Mouse (Mus musculus) limb, embryonic 12.5 days (tissue): ENCODE results near the gene Zfp513. TPM values are rescaled to one million over a fixed set of nuclear protein-coding genes. Genes with fewer than 3 reads are reported as not detected.
A peak's percentile ranks its signal among the peaks of the same experiment; 100 is the strongest.

Experiments
- ATAC-seq: fragments of 200-750 bp; cut with Nextera tagmentation; 2 replicates; pipeline ENCODE4 v1.8.0; 2017; ENCODE audit warnings: low read depth, moderate TSS enrichment; ENCODE audit not compliant: insufficient number of reproducible peaks, insufficient read depth, low FRiP score, low TSS enrichment
- H3K27ac ChIP-seq: fragments of 300-500 bp; sonication (generic); 2 replicates; pipeline ENCODE4 v1.5.1; 2016; ENCODE audit warnings: mild to moderate bottlenecking, moderate library complexity
- H3K27me3 ChIP-seq: fragments of 300-500 bp; sonication (generic); 2 replicates; pipeline ENCODE4 v1.6.1; 2016; ENCODE audit warnings: mild to moderate bottlenecking, moderate library complexity
- H3K36me3 ChIP-seq: fragments of 300-500 bp; sonication (generic); 2 replicates; pipeline ENCODE4 v1.6.1; 2016; ENCODE audit warnings: mild to moderate bottlenecking, moderate library complexity
- H3K4me1 ChIP-seq: fragments of 300-500 bp; sonication (generic); replicated peaks from 2 replicates; pipeline ENCODE4 v1.6.1; 2016
- H3K4me2 ChIP-seq: fragments of 300-500 bp; sonication (generic); 2 replicates; pipeline ENCODE4 v1.6.1; 2016; ENCODE audit warnings: mild to moderate bottlenecking, moderate library complexity
- H3K4me3 ChIP-seq: fragments of 300-500 bp; sonication (generic); replicated peaks from 2 replicates; pipeline ENCODE4 v1.5.1; 2016; ENCODE audit warnings: mild to moderate bottlenecking
- H3K9ac ChIP-seq: fragments of 300-500 bp; sonication (generic); replicated peaks from 2 replicates; pipeline ENCODE4 v1.6.1; 2016; ENCODE audit warnings: mild to moderate bottlenecking, moderate library complexity
- H3K9me3 ChIP-seq: fragments of 300-500 bp; sonication (generic); 2 replicates; pipeline ENCODE4 v1.6.1; 2016; ENCODE audit warnings: mild to moderate bottlenecking, moderate library complexity
- WGBS: fragments of 180-500 bp; shearing (Covaris S2); methylation state at CpG from one replicate; pipeline ENCODE4 v1.1.7; 2016; 5-methylcytosine and 5-hydroxymethylcytosine counted together
- polyA plus RNA-seq: library from polyadenylated mRNA; unstranded; fragments of >200 nt; fragmentation: Nextera tagmentation; extraction: Ambion mirVana; gene quantifications from 2 replicates; pipeline ENCODE4 v1.2.1, GENCODE M21; 2016

Gene Zfp513
- polyA plus RNA-seq = 16.7 and 19.3 TPM in 2 replicates

DNA sequence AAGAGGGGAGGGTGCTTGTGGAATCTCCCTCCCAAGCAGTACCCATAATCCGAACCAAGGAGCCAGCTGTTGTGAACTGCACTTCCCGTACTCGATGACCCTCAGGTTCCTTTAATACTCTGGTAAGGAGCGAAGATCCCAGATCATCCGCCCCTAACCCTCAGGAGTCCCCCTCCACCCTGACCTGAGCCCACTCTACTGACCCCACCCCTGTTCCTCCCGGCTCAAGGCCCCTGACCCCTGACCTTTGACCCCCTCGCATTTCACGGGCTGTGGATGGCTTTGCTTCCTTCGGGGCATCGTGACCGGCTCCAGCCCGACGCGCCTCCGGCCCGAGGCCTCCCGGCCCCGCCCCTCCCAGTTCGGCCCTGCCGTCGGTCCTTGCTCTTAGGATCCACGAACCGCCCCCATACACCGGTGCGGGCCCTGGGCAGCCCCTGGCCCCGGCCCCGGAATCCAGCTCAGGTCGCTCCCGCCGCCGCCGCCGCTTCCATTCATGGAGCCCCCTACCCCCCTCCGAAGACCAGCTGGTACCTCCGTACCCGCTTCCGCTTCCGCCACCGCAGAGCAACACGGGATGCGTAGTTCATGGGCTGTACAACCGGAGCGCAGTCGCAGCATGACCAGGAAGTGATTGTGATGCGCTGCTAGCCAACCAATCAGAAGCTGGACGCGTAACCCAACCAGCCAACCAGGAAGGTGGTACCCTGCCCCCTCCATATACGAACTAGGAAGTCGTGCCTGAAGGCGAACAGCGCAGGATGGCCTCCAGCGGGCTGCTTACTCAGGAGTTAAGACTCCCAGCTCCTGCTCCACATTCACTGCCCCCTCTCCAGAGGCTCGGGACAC, at the start of gene Zfp513:
Zfp513 (minus strand) TSS at position 562 of the 849 bp plus-strand sequence.
- Histone ChIP-seq H3K9ac (peak within 1 kb of the TSS; percentile 84), H3K27me3 (no peaks in the 10 kb centered on the region), H3K4me1 (peaks cover 17% of the 10 kb centered on the region), H3K9me3 (peaks cover 5% of the 10 kb centered on the region), H3K27ac (peak within 1 kb of the TSS; percentile 83), H3K4me2 (peak within 1 kb of the TSS; percentile 84), H3K4me3 (peak within 1 kb of the TSS; percentile 84), H3K36me3 (peaks cover 79% of the 10 kb centered on the region)
- peak; percentile 92 for ATAC-seq
- under 1% methylated on average over 53 of the region's 53 CpGs for WGBS

DNA sequence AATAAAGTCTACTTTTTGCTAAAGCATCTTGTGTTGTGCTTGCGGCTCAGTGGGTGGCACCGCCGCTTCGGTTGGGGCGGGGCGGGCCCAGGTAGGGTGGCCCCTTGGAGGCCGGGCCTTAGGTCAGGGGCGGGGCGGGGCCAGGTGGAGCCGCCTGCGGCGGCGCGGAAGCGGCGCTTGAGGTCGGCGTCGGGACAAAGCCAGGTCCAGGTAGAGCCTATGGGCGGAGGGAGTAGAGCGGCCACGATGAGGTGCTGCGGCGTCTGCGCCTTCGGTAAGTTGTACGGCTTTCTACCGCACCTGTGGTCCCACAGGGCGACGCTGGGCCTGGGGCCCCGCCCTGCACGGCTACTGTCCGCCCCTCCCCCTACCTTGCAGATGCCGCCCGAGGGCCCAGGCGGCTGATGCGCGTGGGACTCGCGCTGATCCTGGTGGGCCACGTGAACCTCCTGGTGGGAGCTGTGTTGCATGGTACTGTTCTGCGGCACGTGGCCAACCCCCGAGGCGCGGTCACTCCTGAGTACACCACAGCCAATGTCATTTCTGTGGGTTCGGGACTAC, 49.5 kb upstream of the Zfp513 start, which contains the start of gene Krtcap3:
Krtcap3 (plus strand) TSS at position 151 of the 561 bp plus-strand sequence.
- Histone ChIP-seq H3K36me3 (peaks cover 91% of the 10 kb centered on the region), H3K4me2 (peak within 1 kb of the TSS; percentile 64), H3K9ac (peak within 1 kb of the TSS; percentile 59), H3K4me1 (peaks cover 35% of the 10 kb centered on the region), H3K9me3 (no peaks in the 10 kb centered on the region), H3K27ac (peak within 1 kb of the TSS; percentile 84), H3K4me3 (peak within 1 kb of the TSS; percentile 45), H3K27me3 (no peaks in the 10 kb centered on the region)
- 3% methylated on average over 47 of the region's 47 CpGs for WGBS
- peak; percentile 61 for ATAC-seq

DNA sequence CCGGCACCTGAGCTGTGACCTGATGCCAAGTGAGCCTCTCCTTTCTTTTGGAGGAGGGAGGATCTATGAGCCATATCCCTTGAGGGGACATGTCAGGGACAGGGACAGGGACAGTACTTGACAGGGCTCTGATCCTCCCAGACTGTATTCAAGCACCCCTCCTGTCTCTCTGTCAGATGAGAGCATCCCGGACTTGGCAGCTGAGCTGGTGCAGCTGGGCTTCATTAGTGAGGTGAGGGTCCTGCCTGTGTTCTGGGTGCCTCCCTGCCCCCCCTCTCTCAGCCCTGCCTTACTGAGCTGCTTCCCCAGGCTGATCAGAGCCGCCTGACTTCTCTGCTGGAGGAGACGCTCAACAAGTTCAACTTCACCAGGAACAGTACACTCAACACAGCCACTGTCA, 48.6 kb upstream of the Zfp513 start:
- Histone ChIP-seq H3K9me3 (no peaks in the 10 kb centered on the region), H3K4me2 (peak overlapping the region; percentile 64), H3K36me3 (peaks cover 91% of the 10 kb centered on the region), H3K27me3 (no peaks in the 10 kb centered on the region), H3K4me1 (peaks cover 35% of the 10 kb centered on the region), H3K27ac (peak overlapping the region; percentile 67; the same call in 1 of the 2 replicates), H3K9ac (peak overlapping the region; percentile 59; the same call in 1 of the 2 replicates), H3K4me3 (0 out of 2 replicates have a peak overlapping the region, but pooled peaks have one; percentile 45)
- ATAC-seq = no peak
- WGBS = 38% methylated on average over 4 of the region's 4 CpGs

DNA sequence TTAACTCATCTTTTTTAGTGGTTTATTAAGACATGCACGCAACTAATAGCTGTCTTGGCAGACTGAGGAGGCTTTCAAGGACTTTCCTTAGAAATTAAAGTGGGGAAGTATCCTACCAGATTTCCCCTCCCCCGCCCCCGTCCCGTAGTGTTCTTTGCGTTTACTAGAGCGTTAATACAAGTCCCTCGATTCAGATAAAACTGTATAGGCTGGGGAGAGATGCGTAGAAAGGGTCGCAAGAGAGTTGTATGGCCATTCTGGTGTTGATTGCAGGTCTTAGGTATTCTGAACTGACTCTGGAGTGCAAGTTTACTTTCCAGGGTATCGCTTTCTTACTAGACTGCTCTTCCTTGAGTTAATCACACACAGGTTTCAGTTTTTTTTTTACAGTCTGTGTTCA, 40.1 kb upstream of the Zfp513 start:
- peak overlapping the region; percentile 96 for H3K9ac ChIP-seq

DNA sequence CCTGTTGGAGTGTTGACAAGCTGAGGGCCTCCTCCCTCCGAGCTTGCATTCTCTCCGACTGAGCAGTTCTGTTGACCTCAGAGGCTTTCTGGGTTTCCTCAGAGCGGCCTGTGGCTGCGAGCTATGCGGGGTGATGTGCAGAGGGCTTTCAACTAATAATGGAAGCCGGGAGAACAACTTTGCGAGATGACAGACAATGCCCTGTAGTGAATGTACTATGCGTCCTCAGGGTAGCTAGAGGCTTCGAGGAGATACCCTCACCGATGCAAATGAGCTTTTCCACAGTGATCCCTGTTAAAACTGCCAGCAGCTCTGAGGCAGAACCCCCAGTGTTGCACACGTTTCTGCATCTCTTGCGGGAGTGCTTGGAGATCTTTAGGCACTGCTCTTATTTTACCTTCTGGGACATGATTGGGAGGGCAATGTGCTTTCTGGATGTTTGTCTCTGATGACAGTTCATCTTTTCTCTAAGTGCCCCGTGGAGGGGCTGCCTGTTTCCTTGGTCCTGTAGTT, 39.5 kb upstream of the Zfp513 start:
- H3K9me3 ChIP-seq = peaks cover 1% of the 10 kb centered on the region; the same call in 1 of the 2 replicates
- no peaks in the 10 kb centered on the region for H3K27me3 ChIP-seq
- WGBS = 2% methylated on average over 13 of the region's 13 CpGs
- peak overlapping the region; percentile 97 for H3K27ac ChIP-seq
- no peak for ATAC-seq
- peaks cover 11% of the 10 kb centered on the region for H3K4me1 ChIP-seq
- peak overlapping the region; percentile 96 for H3K9ac ChIP-seq
- H3K4me3 ChIP-seq = peak overlapping the region; percentile 95
- peak overlapping the region; percentile 90 for H3K4me2 ChIP-seq
- H3K36me3 ChIP-seq = peaks cover 30% of the 10 kb centered on the region

More for the DNA sequence above, 40.1 kb upstream of the Zfp513 start:
- Histone ChIP-seq H3K27me3 (no peaks in the 10 kb centered on the region), H3K4me1 (peaks cover 11% of the 10 kb centered on the region), H3K27ac (no peak overlapping the region), H3K9me3 (no peaks in the 10 kb centered on the region), H3K36me3 (peaks cover 36% of the 10 kb centered on the region), H3K4me2 (peak overlapping the region; percentile 90), H3K4me3 (peak overlapping the region; percentile 95)
- ATAC-seq = no peak
- 33% methylated on average over 10 of the region's 10 CpGs for WGBS

DNA sequence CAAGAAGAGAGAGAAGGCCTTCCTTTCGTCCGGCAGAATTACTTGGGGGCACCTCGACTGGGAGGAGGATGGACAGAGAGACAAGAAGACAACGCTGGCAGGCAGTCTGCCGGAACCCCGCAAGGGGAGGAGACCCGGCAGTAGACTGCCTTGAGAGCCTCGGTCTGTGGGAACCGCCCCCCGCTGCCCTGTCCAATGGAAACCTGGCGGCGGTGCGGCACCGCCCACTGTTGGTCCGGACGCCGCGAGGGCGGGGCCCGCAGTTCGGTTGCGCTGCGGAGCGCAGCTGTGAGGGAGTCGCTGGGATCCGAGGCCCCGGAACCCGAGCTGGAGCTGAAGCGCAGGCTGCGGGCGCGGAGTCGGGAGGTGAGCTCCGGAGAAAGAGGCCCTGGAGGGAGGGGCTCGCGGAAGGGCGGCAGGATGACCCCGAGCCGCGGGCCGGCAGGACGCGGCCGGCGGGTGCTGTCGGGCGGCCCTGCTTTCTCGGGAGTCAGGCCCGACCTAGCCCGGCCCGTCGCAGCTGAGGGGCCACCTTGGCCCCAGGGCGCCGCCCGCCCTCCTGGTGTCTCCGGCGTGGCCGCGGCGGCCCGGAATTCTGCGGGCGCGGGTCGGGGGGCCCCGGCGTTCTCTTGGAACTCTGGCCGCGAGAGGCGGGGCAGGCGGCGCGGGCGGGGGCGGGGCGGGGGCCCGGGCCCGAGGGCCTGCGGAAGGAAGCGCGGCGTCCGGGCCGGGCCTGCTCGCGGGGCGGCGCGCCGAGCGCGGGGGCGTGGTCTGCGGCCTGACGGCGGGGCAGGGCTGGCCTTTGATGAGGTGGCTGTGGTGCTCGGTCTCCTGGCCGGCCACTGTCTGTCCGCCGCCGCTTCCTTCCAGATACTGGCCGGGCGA, 38.8 kb upstream of the Zfp513 start, which contains the start of the genes Nrbp1 and Gm9970:
Nrbp1 (plus strand) TSS at position 228 of the 885 bp plus-strand sequence.
Gm9970 (minus strand) TSS at position 596 of the 885 bp plus-strand sequence.
- H3K9ac ChIP-seq = peak within 1 kb of the TSS; percentile 96
- peaks cover 23% of the 10 kb centered on the region for H3K36me3 ChIP-seq
- under 1% methylated on average over 101 of the region's 103 CpGs for WGBS

DNA sequence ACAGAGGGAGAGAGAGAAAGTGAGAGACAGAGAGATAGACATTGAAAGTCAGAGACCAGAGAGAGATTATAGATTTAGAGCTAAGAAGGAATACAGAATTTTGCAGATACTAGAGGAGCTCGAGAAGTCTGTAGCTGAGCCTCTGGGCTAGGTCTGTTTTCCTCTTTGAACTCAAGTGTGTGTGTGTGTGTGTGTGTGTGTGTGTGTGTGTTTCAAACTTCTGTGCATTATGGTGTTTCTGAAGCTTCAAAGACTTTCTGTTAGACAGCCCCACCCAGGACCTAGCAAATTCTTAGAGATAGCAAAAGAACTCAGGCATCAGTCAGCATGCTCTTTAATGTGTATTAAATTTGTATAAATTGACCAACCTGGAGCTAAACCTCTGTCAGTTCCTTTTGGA, 24.5 kb upstream of the Zfp513 start:
- Histone ChIP-seq H3K4me2 (no peak overlapping the region), H3K36me3 (no peaks in the 10 kb centered on the region), H3K9ac (no peak overlapping the region), H3K9me3 (no peaks in the 10 kb centered on the region), H3K27me3 (no peaks in the 10 kb centered on the region), H3K4me1 (0 out of 2 replicates have a peak, but pooled peaks cover 3% of the 10 kb centered on the region), H3K4me3 (no peak overlapping the region), H3K27ac (no peak overlapping the region)
- no peak for ATAC-seq
- WGBS = 65% methylated on average over 1 of the region's 1 CpGs

More for the DNA sequence above, 38.8 kb upstream of the Zfp513 start, which contains the start of the genes Nrbp1 and Gm9970:
- ATAC-seq = peak; percentile 97
- Histone ChIP-seq H3K4me1 (peaks cover 11% of the 10 kb centered on the region), H3K27ac (peak within 1 kb of the TSS; percentile 97), H3K9me3 (peaks cover 5% of the 10 kb centered on the region; the same call in 1 of the 2 replicates), H3K4me3 (peak within 1 kb of the TSS; percentile 95), H3K27me3 (no peaks in the 10 kb centered on the region), H3K4me2 (peak within 1 kb of the TSS; percentile 90)

DNA sequence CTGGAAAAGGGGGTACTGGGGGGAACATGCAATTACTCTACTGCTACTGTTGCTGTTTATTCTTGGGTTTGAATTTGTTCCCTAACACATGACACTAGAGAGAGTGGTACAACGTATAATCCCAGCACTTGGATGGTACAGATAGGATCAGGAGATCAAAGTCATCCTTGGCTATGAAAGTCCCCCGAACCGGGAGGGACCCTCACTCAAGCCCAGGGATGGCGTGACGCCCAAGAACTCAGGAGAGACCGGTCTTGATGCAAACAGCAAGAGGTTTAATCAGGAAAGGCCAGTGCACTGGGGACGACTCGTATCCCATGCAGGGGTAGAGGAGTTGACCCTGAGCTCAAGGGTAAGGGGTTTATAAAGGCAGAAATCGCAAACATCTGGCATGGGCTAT, 20.6 kb upstream of the Zfp513 start:
- H3K36me3 ChIP-seq = no peaks in the 10 kb centered on the region
- ATAC-seq = no peak
- WGBS = 91% methylated on average over 9 of the region's 9 CpGs

DNA sequence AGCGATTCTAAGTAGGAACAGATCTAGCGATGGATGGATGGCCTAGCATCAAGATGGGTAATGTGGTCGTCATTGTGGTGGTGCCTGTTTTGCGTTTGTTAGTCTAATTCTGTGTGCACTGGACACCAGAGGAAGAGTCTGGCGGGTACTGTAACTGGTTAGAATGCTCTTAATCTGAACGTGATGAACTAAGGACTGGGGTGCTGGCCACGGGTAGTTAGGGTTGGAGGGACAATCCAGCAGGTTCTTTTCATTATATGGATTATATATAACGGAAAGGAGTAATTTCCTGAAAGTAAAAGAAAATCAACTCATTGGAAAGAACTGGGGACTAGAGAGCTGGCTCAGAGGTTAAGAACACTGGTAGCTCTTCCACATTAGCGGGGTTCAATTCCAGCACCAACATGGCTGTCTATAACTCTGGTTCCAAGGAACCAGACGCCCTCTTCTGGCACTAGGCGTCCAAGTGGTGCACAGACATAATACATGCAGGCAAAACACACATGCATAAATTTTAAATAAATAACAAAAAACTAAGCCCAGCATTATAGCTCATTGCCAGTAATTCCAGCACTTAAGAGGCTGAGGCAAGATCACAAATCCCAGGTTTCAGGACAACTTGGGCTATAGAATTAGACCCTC, 19.3 kb upstream of the Zfp513 start:
- WGBS = 13% methylated on average over 11 of the region's 11 CpGs
- H3K4me1 ChIP-seq = peaks cover 9% of the 10 kb centered on the region; the same call in 1 of the 2 replicates
- H3K27me3 ChIP-seq = no peaks in the 10 kb centered on the region
- no peaks in the 10 kb centered on the region for H3K9me3 ChIP-seq
- no peaks in the 10 kb centered on the region for H3K36me3 ChIP-seq
- H3K4me3 ChIP-seq = peak overlapping the region; percentile 95
- peak overlapping the region; percentile 96 for H3K27ac ChIP-seq
- peak overlapping the region; percentile 82 for H3K4me2 ChIP-seq
- H3K9ac ChIP-seq = peak overlapping the region; percentile 88
- no peak for ATAC-seq

More for the DNA sequence above, 20.6 kb upstream of the Zfp513 start:
- Histone ChIP-seq H3K27me3 (no peaks in the 10 kb centered on the region), H3K4me1 (peaks cover 9% of the 10 kb centered on the region; the same call in 1 of the 2 replicates), H3K4me3 (no peak overlapping the region), H3K27ac (no peak overlapping the region), H3K9ac (no peak overlapping the region), H3K9me3 (no peaks in the 10 kb centered on the region), H3K4me2 (no peak overlapping the region)
